Mouse (Mus musculus) ES-CJ7 (cell line): ENCODE data around the gene Ick.
"Not testable (repeated sequence)": the region's sequence is repeated elsewhere in the genome, so short reads cannot be mapped to it uniquely, and the experiment has no call there.

Source experiments
- DNase-seq: peaks from one replicate; pipeline ENCODE4 v3.0.0; 2011; ENCODE audit warnings: low read depth, low spot score

Gene Ick

GRCm38 (mm10) chr9:78108796-78109239 is at the start of gene Ick, which contains the start of gene Fbxo9:
Gene Ick (plus strand): TSS chr9:78109192.
Gene Fbxo9 (minus strand): TSS chr9:78109065.
- DNase-seq, result peak; percentile 98

- DNase-seq, result peak; percentile 24
These were observed 49.4 kb upstream of the Ick start for GRCm38 (mm10) chr9:78059525-78060120.

- DNase-seq, result no peak
These were observed 46.6 kb upstream of the Ick start for GRCm38 (mm10) chr9:78062392-78062791.

GRCm38 (mm10) chr9:78064121-78064520 is 44.9 kb upstream of the Ick start:
- DNase-seq, result no peak

- DNase-seq, result no peak
These were observed 38.5 kb upstream of the Ick start for GRCm38 (mm10) chr9:78070496-78070895.

- no peak for DNase-seq
These were observed 37.4 kb upstream of the Ick start for GRCm38 (mm10) chr9:78071626-78072025.

GRCm38 (mm10) chr9:78073291-78073690 is 35.7 kb upstream of the Ick start:
- not testable (repeated sequence) for DNase-seq

GRCm38 (mm10) chr9:78073713-78074340 is 35.2 kb upstream of the Ick start:
- DNase-seq, result no peak

GRCm38 (mm10) chr9:78075256-78075655 is 33.7 kb upstream of the Ick start:
- no peak for DNase-seq

- peak; percentile 37 for DNase-seq
These were observed 30.8 kb upstream of the Ick start for GRCm38 (mm10) chr9:78078240-78078639.

GRCm38 (mm10) chr9:78081835-78082234 is 27.2 kb upstream of the Ick start:
- peak; percentile 16 for DNase-seq

- DNase-seq, result no peak
These were observed 24.7 kb upstream of the Ick start for GRCm38 (mm10) chr9:78084341-78084740.

- DNase-seq, result no peak
These were observed 23.2 kb upstream of the Ick start for GRCm38 (mm10) chr9:78085722-78086287.

GRCm38 (mm10) chr9:78087751-78088150 is 21.2 kb upstream of the Ick start:
- no peak for DNase-seq

- DNase-seq, result no peak
These were observed 20.5 kb upstream of the Ick start for GRCm38 (mm10) chr9:78088521-78088920.

GRCm38 (mm10) chr9:78088971-78089370 is 20.0 kb upstream of the Ick start:
- no peak for DNase-seq

GRCm38 (mm10) chr9:78089906-78090305 is 19.1 kb upstream of the Ick start:
- no peak for DNase-seq

GRCm38 (mm10) chr9:78090596-78090995 is 18.4 kb upstream of the Ick start:
- peak; percentile 63 for DNase-seq

GRCm38 (mm10) chr9:78095686-78096085 is 13.3 kb upstream of the Ick start:
- DNase-seq, result no peak

- DNase-seq, result peak; percentile 78
These were observed 12.6 kb upstream of the Ick start for GRCm38 (mm10) chr9:78096376-78096775.

- DNase-seq, result no peak
These were observed 8.0 kb upstream of the Ick start for GRCm38 (mm10) chr9:78100956-78101355.

- no peak for DNase-seq
These were observed 7.6 kb upstream of the Ick start for GRCm38 (mm10) chr9:78101431-78101830.

- peak; percentile 82 for DNase-seq
These were observed 4.9 kb upstream of the Ick start for GRCm38 (mm10) chr9:78103965-78104560.
